ENCODE assay signal across 30 mouse cellular contexts in genomic region chr2:84934649-84935007, GRCm38 (mm10). TPM values are rescaled to one million over a fixed set of nuclear protein-coding genes. Genes with fewer than 3 reads are reported as not detected.
A peak's percentile ranks its signal among the peaks of the same experiment; 100 is the strongest.
DNase-seq lines count a peak whose midpoint lies in the region; ATAC-seq and TF ChIP-seq lines count a peak whose summit lies in the region.
"Had no signal": no experiment of that assay in that cellular context is flagged by ENCODE, and none has a peak within 500 bp of the region (broad histone marks: within the 10 kb centered on the region; RNA-seq: fewer than 3 reads in every experiment).

No protein-coding gene starts in this region.

- no peak for TF ChIP-seq CTCF in heart, adult 2 months (IDR thresholded peaks at IDR 0.05)

- WGBS in heart, adult 2 months, result 69% methylated on average over 4 of the region's 4 CpGs
- 52% methylated on average over 4 of the region's 4 CpGs for WGBS in hindbrain, embryonic 14.5 days
- 57% methylated on average over 4 of the region's 4 CpGs for WGBS in hindbrain, embryonic 12.5 days
- 42% methylated on average over 4 of the region's 4 CpGs for WGBS in midbrain, embryonic 13.5 days
- 35% methylated on average over 4 of the region's 4 CpGs for WGBS in midbrain, embryonic 16.5 days

- intact Hi-C loops in heart, adult 2 months (cut with DNase I), result no loop called here

- TF ChIP-seq EP300 in heart, adult 2 months (IDR thresholded peaks at IDR 0.05; ENCODE audit: insufficient read depth, low read depth, low read length), result no peak

- no peak overlapping the region for H3K4me3 ChIP-seq in heart, adult 2 months
- H3K4me3 ChIP-seq in hindbrain, embryonic 14.5 days (replicated peaks; ENCODE audit: low read length), result no peak overlapping the region
- no peak overlapping the region for H3K4me3 ChIP-seq in hindbrain, embryonic 12.5 days
- no peak overlapping the region for H3K4me3 ChIP-seq in midbrain, embryonic 13.5 days (replicated peaks)
- no peak overlapping the region for H3K4me3 ChIP-seq in midbrain, embryonic 16.5 days (ENCODE audit: low read depth, low read length)
- H3K4me3 ChIP-seq: embryonic facial prominence, embryonic 15.5 days; heart, embryonic 15.5 days; kidney, embryonic 15.5 days; limb, embryonic 13.5 days; liver, embryonic 13.5 days; megakaryocyte, embryonic 14.5 days had no signal

- H3K27me3 ChIP-seq in heart, adult 2 months (ENCODE audit: control insufficient read depth, insufficient read depth, low read length), result no peaks in the 10 kb centered on the region
- peaks cover 8% of the 10 kb centered on the region; the same call in 1 of the 2 replicates for H3K27me3 ChIP-seq in hindbrain, embryonic 14.5 days (ENCODE audit: control insufficient read depth, insufficient read depth, low read length)
- H3K27me3 ChIP-seq in hindbrain, embryonic 12.5 days, result no peaks in the 10 kb centered on the region
- H3K27me3 ChIP-seq in midbrain, embryonic 13.5 days, result no peaks in the 10 kb centered on the region
- H3K27me3 ChIP-seq in midbrain, embryonic 16.5 days (ENCODE audit: control insufficient read depth, insufficient read depth, low read depth, low read length), result no peaks in the 10 kb centered on the region
- H3K27me3 ChIP-seq: CH12.LX; embryonic facial prominence, embryonic 15.5 days; heart, embryonic 15.5 days; kidney, embryonic 15.5 days; limb, embryonic 13.5 days had no signal

- H3K4me1 ChIP-seq in heart, adult 2 months (ENCODE audit: control insufficient read depth, insufficient read depth, low read length), result peaks cover 4% of the 10 kb centered on the region
- no peaks in the 10 kb centered on the region for H3K4me1 ChIP-seq in hindbrain, embryonic 14.5 days (replicated peaks; ENCODE audit: control insufficient read depth, insufficient read depth, low read length)
- H3K4me1 ChIP-seq in hindbrain, embryonic 12.5 days, result peaks cover 3% of the 10 kb centered on the region; the same call in 1 of the 2 replicates
- H3K4me1 ChIP-seq in midbrain, embryonic 13.5 days (replicated peaks), result peaks cover 16% of the 10 kb centered on the region
- peaks cover 4% of the 10 kb centered on the region for H3K4me1 ChIP-seq in midbrain, embryonic 16.5 days (ENCODE audit: control insufficient read depth, insufficient read depth, low read length)

- H3K27ac ChIP-seq in heart, adult 2 months, result peak overlapping the region; percentile 47
- no peak overlapping the region for H3K27ac ChIP-seq in hindbrain, embryonic 14.5 days
- H3K27ac ChIP-seq in hindbrain, embryonic 12.5 days, result no peak overlapping the region
- H3K27ac ChIP-seq in midbrain, embryonic 13.5 days, result peak overlapping the region; percentile 44; the same call in 1 of the 2 replicates
- no peak overlapping the region for H3K27ac ChIP-seq in midbrain, embryonic 16.5 days (ENCODE audit: low read length)
- H3K27ac ChIP-seq: embryonic facial prominence, embryonic 15.5 days; kidney, embryonic 15.5 days; limb, embryonic 13.5 days had no signal

- H3K4me2 ChIP-seq in hindbrain, embryonic 14.5 days (replicated peaks), result no peak overlapping the region
- no peak overlapping the region for H3K4me2 ChIP-seq in hindbrain, embryonic 12.5 days (replicated peaks)
- no peak overlapping the region for H3K4me2 ChIP-seq in midbrain, embryonic 13.5 days (replicated peaks)
- H3K4me2 ChIP-seq in midbrain, embryonic 16.5 days (ENCODE audit: low read length), result no peak overlapping the region
- H3K4me2 ChIP-seq: embryonic facial prominence, embryonic 15.5 days; heart, embryonic 15.5 days; kidney, embryonic 15.5 days; limb, embryonic 13.5 days; lung, embryonic 14.5 days had no signal

- H3K79me2 ChIP-seq in heart, adult 2 months (replicated peaks; ENCODE audit: control insufficient read depth, insufficient read depth, low read length), result no peaks in the 10 kb centered on the region; the same call in 1 of the 2 replicates

- peaks cover 8% of the 10 kb centered on the region for H3K36me3 ChIP-seq in heart, adult 2 months (ENCODE audit: control insufficient read depth, insufficient read depth, low read length)
- no peaks in the 10 kb centered on the region for H3K36me3 ChIP-seq in hindbrain, embryonic 14.5 days (replicated peaks; ENCODE audit: control insufficient read depth, insufficient read depth)
- no peaks in the 10 kb centered on the region for H3K36me3 ChIP-seq in hindbrain, embryonic 12.5 days
- no peaks in the 10 kb centered on the region for H3K36me3 ChIP-seq in midbrain, embryonic 13.5 days
- H3K36me3 ChIP-seq in midbrain, embryonic 16.5 days (ENCODE audit: control insufficient read depth, insufficient read depth, low read length), result no peaks in the 10 kb centered on the region
- H3K36me3 ChIP-seq: embryonic facial prominence, embryonic 15.5 days; heart, embryonic 15.5 days; kidney, embryonic 15.5 days had no signal

- no peak for DNase-seq in heart, adult 2 months
- DNase-seq in heart, adult 18-20 months, result no peak
- DNase-seq in hindbrain, embryonic 14.5 days (ENCODE audit: low spot score), result no peak
- no peak for DNase-seq in left cerebral cortex, adult 11 months (ENCODE audit: low spot score)
- DNase-seq: adrenal gland, postnatal 36 days; B cell, adult 2 months; cerebellum, adult 11 months; cerebellum, adult 9-11 months; layer of hippocampus, postnatal 36 days; liver, embryonic 13.5 days; lung, embryonic 14.5 days had no signal

- H3K9ac ChIP-seq in heart, adult 2 months (ENCODE audit: low read depth, low read length), result no peak overlapping the region
- no peak overlapping the region for H3K9ac ChIP-seq in hindbrain, embryonic 14.5 days
- no peak overlapping the region for H3K9ac ChIP-seq in hindbrain, embryonic 12.5 days
- H3K9ac ChIP-seq in midbrain, embryonic 13.5 days (replicated peaks), result no peak overlapping the region
- H3K9ac ChIP-seq in midbrain, embryonic 16.5 days (ENCODE audit: low read depth, low read length), result no peak overlapping the region
- H3K9ac ChIP-seq: embryonic facial prominence, embryonic 15.5 days; heart, embryonic 15.5 days; kidney, embryonic 15.5 days; limb, embryonic 13.5 days; lung, embryonic 14.5 days had no signal

- TF ChIP-seq POLR2A in heart, adult 2 months (IDR thresholded peaks at IDR 0.05; ENCODE audit: insufficient read depth, low read depth, low read length), result no peak

- 0 out of 2 replicates have a peak, but pooled peaks have one; percentile 7 for ATAC-seq in hindbrain, embryonic 14.5 days (ENCODE audit: low FRiP score)
- ATAC-seq in hindbrain, embryonic 12.5 days (ENCODE audit: low FRiP score), result no peak; the same call in 1 of the 2 replicates
- ATAC-seq in midbrain, embryonic 13.5 days, result peak; percentile 22; the same call in 1 of the 2 replicates
- ATAC-seq in midbrain, embryonic 16.5 days, result peak; percentile 79
- ATAC-seq: Patski had no signal

- H3K9me3 ChIP-seq in hindbrain, embryonic 14.5 days (ENCODE audit: control insufficient read depth, low read length), result no peaks in the 10 kb centered on the region
- no peaks in the 10 kb centered on the region for H3K9me3 ChIP-seq in hindbrain, embryonic 12.5 days (replicated peaks)
- no peaks in the 10 kb centered on the region for H3K9me3 ChIP-seq in midbrain, embryonic 13.5 days
- no peaks in the 10 kb centered on the region for H3K9me3 ChIP-seq in midbrain, embryonic 16.5 days (replicated peaks; ENCODE audit: control insufficient read depth, low read length, poor library complexity, severe bottlenecking)
- H3K9me3 ChIP-seq: embryonic facial prominence, embryonic 15.5 days; heart, embryonic 15.5 days; kidney, embryonic 15.5 days; limb, embryonic 13.5 days; liver, embryonic 13.5 days had no signal

RNA-seq across cellular contexts. Expression of gene Slc43a3, which starts 1.8 kb away (rescaled TPM):
- total RNA-seq in heart, adult 2 months (2021), result 10 to 100 TPM; 62.6 to 79.1 TPM
- polyA plus RNA-seq in heart, adult 2 months (2012; rRNA removed), result 101 and 141 TPM in 2 replicates
- 10 to 100 TPM; 65.4 to 72.8 TPM for total RNA-seq in heart, adult 18-20 months (2021)
- polyA plus RNA-seq in hindbrain, embryonic 14.5 days (2014; fragmentation: Nextera tagmentation; extraction: Ambion mirVana), result 4.8 and 4.9 TPM in 2 replicates
- 20.7 and 21.2 TPM in 2 replicates for polyA plus RNA-seq in hindbrain, embryonic 12.5 days (2016; fragmentation: Nextera tagmentation; extraction: Ambion mirVana)
- polyA plus RNA-seq in midbrain, embryonic 13.5 days (2015; fragmentation: Nextera tagmentation; extraction: Ambion mirVana), result 4.8 and 5.4 TPM in 2 replicates
- 2.8 and 3.1 TPM in 2 replicates for polyA plus RNA-seq in midbrain, embryonic 16.5 days (2015; fragmentation: Nextera tagmentation; extraction: Ambion mirVana)
- polyA plus RNA-seq: Patski had no signal

RNA-seq across cellular contexts. Expression of gene Prg2, which starts 45.6 kb away (rescaled TPM):
- not detected for total RNA-seq in heart, adult 2 months (2021)
- polyA plus RNA-seq in heart, adult 2 months (2012; rRNA removed), result 0.14 and 0.44 TPM in 2 replicates
- not detected for total RNA-seq in heart, adult 18-20 months (2021)
- polyA plus RNA-seq in hindbrain, embryonic 14.5 days (2014; fragmentation: Nextera tagmentation; extraction: Ambion mirVana), result not detected in 2 replicates
- polyA plus RNA-seq in hindbrain, embryonic 12.5 days (2016; fragmentation: Nextera tagmentation; extraction: Ambion mirVana), result 0.26 TPM in 1 of 2 replicates, not detected in the other
- 0.19 and 0.49 TPM in 2 replicates for polyA plus RNA-seq in midbrain, embryonic 13.5 days (2015; fragmentation: Nextera tagmentation; extraction: Ambion mirVana)
- not detected in 2 replicates for polyA plus RNA-seq in midbrain, embryonic 16.5 days (2015; fragmentation: Nextera tagmentation; extraction: Ambion mirVana)
- total RNA-seq: adrenal gland, adult 18-20 months; adrenal gland, postnatal 36 days; gastrocnemius, adult 18-20 months; layer of hippocampus, adult 8-10 months; layer of hippocampus, postnatal 36 days; left cerebral cortex, postnatal 25 days had no signal
- polyA plus RNA-seq: embryonic facial prominence, embryonic 15.5 days; G1E; lung, embryonic 14.5 days; neural tube, embryonic 11.5 days; Patski; testis, adult 2 months had no signal

RNA-seq across cellular contexts. Expression of gene Rtn4rl2, which starts 48.1 kb away (rescaled TPM):
- total RNA-seq in heart, adult 2 months (2021), result 1 to 10 TPM; 3.6 to 3.8 TPM
- polyA plus RNA-seq in heart, adult 2 months (2012; rRNA removed), result 2.6 and 6.1 TPM in 2 replicates
- 1 to 10 TPM; 3.0 to 3.5 TPM for total RNA-seq in heart, adult 18-20 months (2021)
- 3.8 and 4.5 TPM in 2 replicates for polyA plus RNA-seq in hindbrain, embryonic 14.5 days (2014; fragmentation: Nextera tagmentation; extraction: Ambion mirVana)
- 5.2 and 6.4 TPM in 2 replicates for polyA plus RNA-seq in hindbrain, embryonic 12.5 days (2016; fragmentation: Nextera tagmentation; extraction: Ambion mirVana)
- polyA plus RNA-seq in midbrain, embryonic 13.5 days (2015; fragmentation: Nextera tagmentation; extraction: Ambion mirVana), result 2.2 and 3.6 TPM in 2 replicates
- polyA plus RNA-seq in midbrain, embryonic 16.5 days (2015; fragmentation: Nextera tagmentation; extraction: Ambion mirVana), result 3.9 TPM in 2 replicates
- total RNA-seq: CH12.LX; common myeloid progenitor, adult 5-6 weeks; G1E had no signal
- polyA plus RNA-seq: G1E; liver, embryonic 13.5 days had no signal

RNA-seq across cellular contexts. Expression of gene Prg3, which starts 53.4 kb away (rescaled TPM):
- not detected for total RNA-seq in heart, adult 2 months (2021)
- not detected in 2 replicates for polyA plus RNA-seq in heart, adult 2 months (2012; rRNA removed)
- not detected for total RNA-seq in heart, adult 18-20 months (2021)
- polyA plus RNA-seq in hindbrain, embryonic 14.5 days (2014; fragmentation: Nextera tagmentation; extraction: Ambion mirVana), result not detected in 2 replicates
- not detected in 2 replicates for polyA plus RNA-seq in hindbrain, embryonic 12.5 days (2016; fragmentation: Nextera tagmentation; extraction: Ambion mirVana)
- polyA plus RNA-seq in midbrain, embryonic 13.5 days (2015; fragmentation: Nextera tagmentation; extraction: Ambion mirVana), result not detected in 2 replicates
- polyA plus RNA-seq in midbrain, embryonic 16.5 days (2015; fragmentation: Nextera tagmentation; extraction: Ambion mirVana), result not detected in 2 replicates
- total RNA-seq: adrenal gland, adult 18-20 months; adrenal gland, postnatal 36 days; CH12.LX; gastrocnemius, adult 18-20 months; layer of hippocampus, adult 8-10 months; layer of hippocampus, postnatal 36 days; left cerebral cortex, postnatal 25 days had no signal
- polyA plus RNA-seq: embryonic facial prominence, embryonic 15.5 days; gonadal fat pad, adult 2 months; heart, embryonic 15.5 days; kidney, embryonic 15.5 days; limb, embryonic 13.5 days; lung, embryonic 14.5 days; neural tube, embryonic 11.5 days; Patski; testis, adult 2 months had no signal

Comparison
In these comparisons a context has a peak if more than half of its experiments do, and no peak if none do; other contexts are left out.
1. H3K27ac ChIP-seq: peak in heart, adult 2 months (single experiment) and midbrain, embryonic 13.5 days (single experiment); none in hindbrain, embryonic 14.5 days (single experiment), hindbrain, embryonic 12.5 days (single experiment) and midbrain, embryonic 16.5 days (single experiment).